Mouse (Mus musculus): ENCODE data around the gene Foxj3. TPM values are rescaled to one million over a fixed set of nuclear protein-coding genes. Genes with fewer than 3 reads are reported as not detected.

The Foxj3 gene
- polyA plus RNA-seq, 1 experiment from 2014 or later, result 14.6 TPM

GRCm38 (mm10) chr4:119632721-119633120 is 95.9 kb downstream of the Foxj3 start:
- no peak for TF ChIP-seq CTCF (IDR thresholded peaks at IDR 0.05; ENCODE audit: low read depth)
- H3K27me3 ChIP-seq (ENCODE audit: insufficient read depth, low read length), result no peaks in the 10 kb centered on the region
- 68% methylated on average over 7 of the region's 7 CpGs for WGBS
- H3K9me3 ChIP-seq (replicated peaks; ENCODE audit: low read length), result no peaks in the 10 kb centered on the region
- ATAC-seq (replicated peaks; ENCODE audit: low FRiP score, low read depth) (no peak), DNase-seq (ENCODE audit: low spot score) (no peak)
- H3K36me3 ChIP-seq (ENCODE audit: insufficient read depth, low read length), result peaks cover 15% of the 10 kb centered on the region; the same call in 1 of the 2 replicates
- H3K27ac ChIP-seq, result no peak overlapping the region
- H3K4me1 ChIP-seq (replicated peaks; ENCODE audit: insufficient read depth, low read length), result 0 out of 2 replicates have a peak, but pooled peaks cover 6% of the 10 kb centered on the region
- no peak overlapping the region for H3K4me2 ChIP-seq (ENCODE audit: low read length)
- H3K9ac ChIP-seq (ENCODE audit: low read depth, low read length), result no peak overlapping the region
- no peak overlapping the region for H3K4me3 ChIP-seq (replicated peaks; ENCODE audit: low read depth, low read length)

- Histone ChIP-seq H3K4me1 (replicated peaks; ENCODE audit: insufficient read depth, low read length) (0 out of 2 replicates have a peak, but pooled peaks cover 6% of the 10 kb centered on the region), H3K27ac (no peak overlapping the region), H3K9ac (ENCODE audit: low read depth, low read length) (no peak overlapping the region), H3K4me2 (ENCODE audit: low read length) (no peak overlapping the region), H3K4me3 (replicated peaks; ENCODE audit: low read depth, low read length) (no peak overlapping the region), H3K27me3 (ENCODE audit: insufficient read depth, low read length) (no peaks in the 10 kb centered on the region), H3K36me3 (ENCODE audit: insufficient read depth, low read length) (peaks cover 15% of the 10 kb centered on the region; the same call in 1 of the 2 replicates), H3K9me3 (replicated peaks; ENCODE audit: low read length) (no peaks in the 10 kb centered on the region)
- WGBS, result 58% methylated on average over 7 of the region's 7 CpGs
- DNase-seq (ENCODE audit: low spot score), result no peak
- TF ChIP-seq CTCF (IDR thresholded peaks at IDR 0.05; ENCODE audit: low read depth), result no peak
- no peak for ATAC-seq (replicated peaks; ENCODE audit: low FRiP score, low read depth)
Observed at GRCm38 (mm10) chr4:119633342-119633741, 96.5 kb downstream of the Foxj3 start.

DNA sequence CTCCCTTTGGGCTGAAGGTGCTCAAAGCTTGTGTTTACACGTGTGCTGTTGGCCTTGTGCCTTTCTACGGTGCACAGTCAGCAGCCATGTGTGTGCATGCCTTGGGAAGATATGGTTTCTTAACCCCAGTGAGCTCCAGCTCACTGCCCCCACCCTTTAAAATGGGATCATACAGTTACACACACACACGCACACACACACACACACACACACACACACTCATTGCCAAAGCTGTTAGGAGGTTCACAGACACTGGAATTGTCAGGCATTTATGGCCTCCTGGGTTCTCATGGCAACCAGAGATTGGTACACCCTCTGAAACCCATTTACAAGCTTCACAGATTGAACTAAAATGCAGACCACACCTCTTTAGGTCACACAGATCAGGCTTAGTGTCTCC is 97.1 kb downstream of the Foxj3 start:
- Histone ChIP-seq H3K9me3 (replicated peaks; ENCODE audit: low read length) (no peaks in the 10 kb centered on the region), H3K9ac (ENCODE audit: low read depth, low read length) (no peak overlapping the region), H3K4me1 (replicated peaks; ENCODE audit: insufficient read depth, low read length) (0 out of 2 replicates have a peak, but pooled peaks cover 6% of the 10 kb centered on the region), H3K4me2 (ENCODE audit: low read length) (no peak overlapping the region), H3K4me3 (replicated peaks; ENCODE audit: low read depth, low read length) (no peak overlapping the region), H3K27ac (no peak overlapping the region), H3K27me3 (ENCODE audit: insufficient read depth, low read length) (no peaks in the 10 kb centered on the region), H3K36me3 (ENCODE audit: insufficient read depth, low read length) (peaks cover 15% of the 10 kb centered on the region; the same call in 1 of the 2 replicates)
- 83% methylated on average over 3 of the region's 3 CpGs for WGBS
- no peak for TF ChIP-seq CTCF (IDR thresholded peaks at IDR 0.05; ENCODE audit: low read depth)
- ATAC-seq (replicated peaks; ENCODE audit: low FRiP score, low read depth), result no peak
- DNase-seq (ENCODE audit: low spot score), result no peak

- no peak overlapping the region for H3K9ac ChIP-seq (ENCODE audit: low read depth, low read length)
- ATAC-seq (replicated peaks; ENCODE audit: low FRiP score, low read depth) (no peak), DNase-seq (ENCODE audit: low spot score) (no peak)
- peak; percentile 11; the same call in 1 of the 2 replicates for TF ChIP-seq CTCF (IDR thresholded peaks at IDR 0.05; ENCODE audit: low read depth)
- H3K4me1 ChIP-seq (replicated peaks; ENCODE audit: insufficient read depth, low read length), result 0 out of 2 replicates have a peak, but pooled peaks cover 6% of the 10 kb centered on the region
- H3K36me3 ChIP-seq (ENCODE audit: insufficient read depth, low read length), result peaks cover 4% of the 10 kb centered on the region; the same call in 1 of the 2 replicates
- no peaks in the 10 kb centered on the region for H3K9me3 ChIP-seq (replicated peaks; ENCODE audit: low read length)
- WGBS, result 47% methylated on average over 6 of the region's 6 CpGs
- H3K4me2 ChIP-seq (ENCODE audit: low read length), result no peak overlapping the region
- H3K27me3 ChIP-seq (ENCODE audit: insufficient read depth, low read length), result no peaks in the 10 kb centered on the region
- no peak overlapping the region for H3K27ac ChIP-seq
- H3K4me3 ChIP-seq (replicated peaks; ENCODE audit: low read depth, low read length), result no peak overlapping the region
Observed at GRCm38 (mm10) chr4:119634908-119635660, 98.3 kb downstream of the Foxj3 start.

DNA sequence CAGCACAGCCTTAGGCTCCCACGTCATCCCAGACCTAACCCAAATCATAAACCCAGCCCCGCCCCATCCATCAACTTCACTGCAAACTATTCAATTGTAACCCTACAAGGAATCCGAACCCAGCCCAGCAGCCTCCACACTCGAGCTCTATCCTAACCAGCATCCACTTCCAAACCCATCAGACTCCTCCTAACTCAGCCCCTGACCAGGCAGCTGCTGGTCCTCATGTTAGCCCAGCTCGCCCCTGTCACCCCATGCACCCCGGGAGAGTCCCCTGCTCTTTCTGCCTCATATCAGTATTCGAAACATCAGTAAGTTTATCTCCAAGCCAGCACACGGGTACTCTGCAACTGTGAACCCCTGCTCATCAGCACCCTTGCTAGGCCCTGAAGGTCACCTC is 98.9 kb downstream of the Foxj3 start:
- H3K9me3 ChIP-seq (replicated peaks; ENCODE audit: low read length), result no peaks in the 10 kb centered on the region
- no peaks in the 10 kb centered on the region for H3K36me3 ChIP-seq (ENCODE audit: insufficient read depth, low read length)
- no peak for TF ChIP-seq CTCF (IDR thresholded peaks at IDR 0.05; ENCODE audit: low read depth)
- 0 out of 2 replicates have a peak, but pooled peaks cover 6% of the 10 kb centered on the region for H3K4me1 ChIP-seq (replicated peaks; ENCODE audit: insufficient read depth, low read length)
- H3K4me3 ChIP-seq (replicated peaks; ENCODE audit: low read depth, low read length), result no peak overlapping the region
- no peak for ATAC-seq (replicated peaks; ENCODE audit: low FRiP score, low read depth)
- WGBS, result 74% methylated on average over 8 of the region's 8 CpGs
- no peak overlapping the region for H3K4me2 ChIP-seq (ENCODE audit: low read length)
- no peak overlapping the region for H3K27ac ChIP-seq
- no peaks in the 10 kb centered on the region for H3K27me3 ChIP-seq (ENCODE audit: insufficient read depth, low read length)
- no peak for DNase-seq (ENCODE audit: low spot score)
- no peak overlapping the region for H3K9ac ChIP-seq (ENCODE audit: low read depth, low read length)

- WGBS, result 78% methylated on average over 7 of the region's 7 CpGs
- TF ChIP-seq CTCF (IDR thresholded peaks at IDR 0.05; ENCODE audit: low read depth), result no peak
- DNase-seq (ENCODE audit: low spot score) (no peak), ATAC-seq (replicated peaks; ENCODE audit: low FRiP score, low read depth) (no peak)
- Histone ChIP-seq H3K27me3 (ENCODE audit: insufficient read depth, low read length) (no peaks in the 10 kb centered on the region), H3K27ac (no peak overlapping the region), H3K9ac (ENCODE audit: low read depth, low read length) (no peak overlapping the region), H3K4me1 (replicated peaks; ENCODE audit: insufficient read depth, low read length) (0 out of 2 replicates have a peak, but pooled peaks cover 6% of the 10 kb centered on the region), H3K4me3 (replicated peaks; ENCODE audit: low read depth, low read length) (no peak overlapping the region), H3K4me2 (ENCODE audit: low read length) (no peak overlapping the region), H3K9me3 (replicated peaks; ENCODE audit: low read length) (no peaks in the 10 kb centered on the region), H3K36me3 (ENCODE audit: insufficient read depth, low read length) (no peaks in the 10 kb centered on the region)
Observed at GRCm38 (mm10) chr4:119636731-119637130, 99.9 kb downstream of the Foxj3 start.

Data from kidney, postnatal 0 days (tissue).